Mouse (Mus musculus) left cerebral cortex, adult 2 months (tissue): ENCODE results near the gene Stk38. TPM values are rescaled to one million over a fixed set of nuclear protein-coding genes. Genes with fewer than 3 reads are reported as not detected.

Source experiments
- DNase-seq, 2 experiments: peaks; one replicate each; pipeline ENCODE4 v3.0.0; 2021 to 2022; ENCODE audit warnings: low spot score in 2 of 2, mixed read lengths in 1 of 2; ENCODE audit errors: extremely low spot score in 1 of 2
- H3K27ac ChIP-seq: fragments of 200-600 bp; 2 replicates; pipeline ENCODE4 v1.8.1; 2022
- H3K4me3 ChIP-seq: fragments of 200-600 bp; 2 replicates; pipeline ENCODE4 v1.8.1; 2022
- CTCF ChIP-seq: fragments of 200-600 bp; IDR thresholded peaks from 2 replicates; pipeline ENCODE4 v1.8.1; 2022; ENCODE audit warnings: antibody characterized with exemption, mild to moderate bottlenecking, moderate library complexity
- intact Hi-C: fragments of 180-260 bp; cut with DNase I; formaldehyde crosslinking; loops from one replicate; pipeline ENCODE4 v1.15.1; 2025
- total RNA-seq, 2 experiments: library from RNA; stranded (reverse); gene quantifications; 2 replicates each; pipeline ENCODE4 v1.2.3; 2021

Stk38 gene
- total RNA-seq, 2 experiments from 2014 or later: 53.5 to 58.6 TPM

DNA sequence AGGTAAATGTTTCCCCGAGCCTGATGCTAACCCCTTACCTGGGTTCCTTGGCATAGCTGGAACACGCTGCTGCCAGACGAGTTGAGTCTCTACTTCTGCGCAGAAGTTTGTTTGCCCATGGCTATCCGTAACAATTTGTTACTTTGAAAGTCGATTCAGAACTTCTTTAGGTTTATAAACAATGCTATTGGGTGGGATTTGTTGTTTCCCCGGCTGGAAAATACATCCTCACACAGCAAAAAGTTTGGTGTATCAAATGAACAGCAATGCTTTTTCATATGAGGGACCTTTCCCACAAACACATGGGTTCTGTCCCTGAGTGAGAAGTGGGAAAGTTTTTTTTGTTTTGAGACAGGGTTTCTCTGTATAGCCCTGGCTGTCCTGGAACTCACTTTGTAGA is 64.1 kb downstream of the Stk38 start, which contains the start of gene Pxt1:
TSS of gene Pxt1 (minus strand) at position 101 of the 400 bp plus-strand sequence.
- intact Hi-C loops: no loop called here
- DNase-seq: no peak
- H3K27ac ChIP-seq: no peak within 1 kb of the TSS
- no peak within 1 kb of the TSS for H3K4me3 ChIP-seq
- TF ChIP-seq CTCF: no peak

DNA sequence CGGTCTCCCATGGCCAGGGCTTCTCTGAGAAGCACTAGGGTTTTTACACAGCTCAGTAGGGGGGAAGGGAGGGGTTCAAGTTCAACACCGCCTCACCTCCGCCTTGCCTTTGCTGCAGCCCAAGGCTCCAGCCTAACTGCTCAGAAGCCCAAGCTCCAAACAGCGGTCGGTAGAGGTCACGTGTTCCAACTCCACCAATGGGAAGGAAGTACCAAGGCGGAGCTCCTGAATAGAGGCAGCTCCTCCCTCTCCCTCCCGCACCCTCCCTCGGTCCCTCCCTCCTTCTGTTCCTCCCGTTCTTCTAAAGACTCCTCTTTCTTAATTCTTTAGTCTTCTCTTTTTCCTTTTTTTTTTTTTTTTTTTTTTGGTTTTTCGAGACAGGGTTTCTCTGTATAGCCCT is 65.7 kb downstream of the Stk38 start:
- no peak overlapping the region for H3K4me3 ChIP-seq
- DNase-seq: no peak
- no peak overlapping the region for H3K27ac ChIP-seq
- intact Hi-C loops: no loop called here
- TF ChIP-seq CTCF: no peak

DNA sequence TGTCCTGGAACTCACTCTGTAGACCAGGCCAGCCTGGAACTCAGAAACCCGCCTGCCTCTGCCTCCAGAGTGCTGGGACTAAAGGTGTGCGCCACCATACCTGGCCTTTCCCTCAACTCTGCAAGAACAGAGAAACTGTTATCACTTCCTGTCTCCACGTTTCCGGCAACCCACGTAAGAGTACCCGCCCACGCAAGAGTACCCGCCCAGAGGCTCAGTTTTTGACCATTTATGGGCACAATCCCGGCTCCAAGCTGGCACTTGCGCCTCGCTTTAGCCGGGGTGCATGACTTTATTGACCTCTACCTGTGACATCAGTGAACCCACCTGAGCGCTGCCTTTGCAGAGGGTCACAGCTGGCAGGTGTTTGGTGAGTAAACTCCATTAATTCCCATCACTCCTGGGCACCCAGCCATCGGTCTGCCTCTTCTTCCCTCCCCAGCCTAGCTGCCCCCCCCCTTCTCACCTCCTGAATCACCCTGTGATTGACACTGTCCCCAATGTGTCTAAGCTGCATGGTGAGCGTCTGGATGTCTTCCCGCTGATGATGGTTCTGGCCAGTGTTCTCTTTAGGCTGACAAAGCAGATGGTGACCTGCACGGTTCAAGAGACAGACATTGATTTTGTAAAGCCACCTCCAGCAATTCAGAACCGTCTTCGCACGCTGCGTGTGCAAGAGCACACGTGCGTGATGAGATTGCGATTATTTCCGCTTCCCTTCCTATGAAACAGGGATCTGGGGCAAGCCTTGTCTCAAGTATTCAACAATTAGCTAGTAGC is 66.8 kb downstream of the Stk38 start:
- no peak for TF ChIP-seq CTCF
- Histone ChIP-seq H3K27ac (no peak overlapping the region), H3K4me3 (no peak overlapping the region)
- intact Hi-C loops: no loop called here
- DNase-seq: no peak

DNA sequence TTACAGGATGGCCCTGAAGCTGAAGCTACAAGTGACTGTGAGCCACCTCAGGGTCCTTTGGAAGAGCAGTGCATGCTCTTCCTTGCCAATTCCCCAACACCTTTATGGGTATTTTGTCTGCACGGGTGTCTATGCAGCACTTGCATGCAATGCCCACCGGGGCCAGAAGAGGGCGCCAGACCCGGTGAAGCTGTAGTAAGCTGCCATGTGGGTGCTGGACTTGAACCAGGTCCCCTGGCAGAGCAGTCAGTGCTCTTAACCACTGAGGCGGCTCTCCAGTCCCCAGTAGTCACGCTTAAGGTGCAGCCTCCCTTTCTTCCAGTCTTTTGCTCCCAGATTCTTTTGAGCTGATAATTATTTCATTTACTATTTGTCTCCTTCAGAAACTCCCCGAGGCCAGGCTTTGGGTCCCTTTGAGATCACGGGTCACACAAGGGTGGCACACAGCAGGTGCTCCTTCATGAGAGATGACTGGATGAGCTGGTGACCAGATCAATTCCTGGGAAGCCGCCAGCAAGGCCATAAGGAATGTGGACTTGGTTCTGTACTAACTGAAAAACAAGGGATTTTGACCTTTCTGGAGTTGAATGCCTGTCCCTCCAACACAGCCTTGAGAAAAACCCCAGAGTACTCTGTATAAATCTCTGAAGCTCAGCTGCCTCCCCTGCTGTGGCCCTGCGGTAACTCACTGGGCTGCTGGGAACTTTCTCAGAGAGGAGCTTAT is 71.0 kb downstream of the Stk38 start:
- no peak for DNase-seq
- intact Hi-C loops: no loop called here
- peak; percentile 50 for TF ChIP-seq CTCF
- H3K27ac ChIP-seq: no peak overlapping the region
- H3K4me3 ChIP-seq: no peak overlapping the region

DNA sequence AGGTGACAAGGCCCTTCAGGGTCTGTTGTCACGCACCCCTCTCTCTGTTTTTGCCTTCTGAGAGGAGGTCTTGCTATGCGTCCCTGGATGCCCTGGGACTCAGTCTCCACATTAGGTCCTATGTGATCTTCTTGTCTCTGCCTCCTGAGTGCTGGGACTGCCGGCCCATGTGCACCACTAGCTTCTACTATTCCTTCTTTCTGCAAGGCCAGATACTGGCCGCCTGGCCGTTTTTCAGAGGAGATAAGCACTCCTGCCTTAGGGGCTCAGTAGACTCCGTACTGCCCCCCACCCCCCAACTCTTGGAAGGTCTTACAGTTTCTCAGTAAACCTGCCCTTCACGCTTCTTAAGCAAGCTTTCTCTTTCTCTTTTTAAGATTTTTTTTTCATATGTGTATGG is 71.7 kb downstream of the Stk38 start:
- Histone ChIP-seq H3K27ac (no peak overlapping the region), H3K4me3 (no peak overlapping the region)
- no peak for TF ChIP-seq CTCF
- intact Hi-C loops: no loop called here
- DNase-seq: no peak

DNA sequence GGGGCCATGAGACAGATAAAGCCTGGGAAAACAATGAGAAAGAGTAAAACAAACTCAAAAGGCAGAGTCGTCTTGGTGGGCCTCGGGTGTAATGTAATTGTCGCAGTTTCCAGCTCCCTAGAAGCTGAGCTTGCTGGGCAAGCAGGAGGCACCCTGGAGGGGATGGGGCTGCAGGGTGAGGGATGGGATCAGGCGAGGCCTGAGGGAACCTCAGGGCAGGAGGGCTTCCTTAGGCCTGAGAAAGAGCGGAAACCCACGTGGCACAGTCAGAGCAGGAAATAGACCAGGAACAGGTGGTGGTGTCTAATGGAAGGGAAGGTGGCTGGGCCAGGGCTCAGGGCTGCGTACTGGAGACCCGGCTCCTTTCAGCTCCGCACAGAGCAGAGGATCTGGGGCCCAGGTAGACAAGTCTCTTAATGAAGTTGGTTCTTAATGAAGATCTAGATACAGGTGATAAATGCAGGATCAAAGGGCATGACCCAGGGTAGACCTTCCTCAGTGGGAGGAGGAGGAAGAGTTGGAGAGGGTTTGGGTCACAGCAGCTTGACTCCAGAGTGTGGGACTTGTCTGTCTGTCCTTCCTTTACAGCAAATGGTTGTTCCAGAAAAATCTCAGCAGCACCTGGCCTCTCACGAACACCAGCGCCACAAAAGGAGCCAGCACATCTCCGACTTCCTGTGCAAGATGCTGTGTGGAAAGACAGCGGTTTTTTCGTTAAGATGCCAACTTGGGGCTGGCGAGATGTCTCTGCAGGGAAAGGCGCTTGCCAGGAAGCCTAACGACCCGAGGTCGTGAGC is 73.5 kb downstream of the Stk38 start:
- Histone ChIP-seq H3K27ac (no peak overlapping the region), H3K4me3 (no peak overlapping the region)
- DNase-seq: no peak
- intact Hi-C loops: no loop called here
- no peak for TF ChIP-seq CTCF

DNA sequence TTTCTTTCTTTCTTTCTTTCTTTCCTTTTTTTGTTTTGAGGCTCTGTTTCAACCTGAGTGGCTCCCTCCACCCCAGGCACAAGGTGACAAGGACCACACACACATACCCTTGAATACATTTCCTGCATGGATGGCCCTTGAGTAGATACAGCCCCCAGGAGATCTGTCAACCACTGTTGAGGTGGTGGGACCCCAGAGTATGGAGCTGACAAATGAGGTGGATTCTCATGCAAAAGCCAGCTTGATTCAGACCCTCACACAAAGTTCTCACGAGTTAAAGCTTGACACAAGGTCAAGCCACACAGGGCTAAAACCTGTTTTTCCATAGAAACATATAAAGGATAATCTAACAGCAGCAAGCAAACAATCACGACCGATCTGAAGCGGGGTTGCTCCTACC is 75.5 kb downstream of the Stk38 start:
- no peak for DNase-seq
- no peak for TF ChIP-seq CTCF
- no peak overlapping the region for H3K27ac ChIP-seq
- H3K4me3 ChIP-seq: no peak overlapping the region
- intact Hi-C loops: no loop called here

DNA sequence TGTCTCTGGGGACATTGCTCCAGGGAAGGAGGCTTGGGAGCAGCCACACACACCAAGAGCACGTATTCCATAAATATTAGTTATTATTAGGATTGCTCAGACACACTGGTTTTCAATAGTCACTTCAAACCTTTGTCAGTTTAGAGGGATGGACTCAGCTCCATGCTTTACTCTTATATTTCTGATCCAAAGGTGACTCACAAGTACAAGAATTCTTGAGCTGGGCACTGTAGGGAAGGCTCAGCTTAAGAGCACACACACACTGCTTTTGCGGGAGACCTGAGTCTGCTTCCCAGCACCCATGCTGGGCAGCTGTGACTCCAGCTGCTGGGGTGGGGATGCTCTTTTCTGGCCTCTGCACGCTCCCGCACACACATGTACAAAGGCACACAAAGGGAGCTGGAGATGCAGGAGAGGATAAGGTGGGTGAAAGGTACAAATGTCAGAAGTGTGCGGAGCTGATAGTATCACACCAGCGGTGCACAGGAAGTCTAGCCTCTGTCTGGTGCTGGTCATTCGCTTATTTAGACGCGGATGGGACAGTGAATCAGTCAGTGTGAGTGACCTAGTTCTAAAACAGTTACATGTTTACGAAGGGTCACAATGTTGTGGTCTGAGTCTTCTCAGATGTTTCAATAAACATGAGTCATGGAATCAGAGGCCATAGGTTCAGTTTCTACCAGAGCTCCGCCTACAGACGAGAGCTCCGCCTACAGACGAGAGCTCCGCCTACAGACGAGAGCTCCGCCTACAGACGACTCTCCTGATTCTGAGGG is 76.2 kb downstream of the Stk38 start:
- TF ChIP-seq CTCF: no peak
- Histone ChIP-seq H3K27ac (no peak overlapping the region), H3K4me3 (no peak overlapping the region)
- intact Hi-C loops: no loop called here
- DNase-seq: no peak

DNA sequence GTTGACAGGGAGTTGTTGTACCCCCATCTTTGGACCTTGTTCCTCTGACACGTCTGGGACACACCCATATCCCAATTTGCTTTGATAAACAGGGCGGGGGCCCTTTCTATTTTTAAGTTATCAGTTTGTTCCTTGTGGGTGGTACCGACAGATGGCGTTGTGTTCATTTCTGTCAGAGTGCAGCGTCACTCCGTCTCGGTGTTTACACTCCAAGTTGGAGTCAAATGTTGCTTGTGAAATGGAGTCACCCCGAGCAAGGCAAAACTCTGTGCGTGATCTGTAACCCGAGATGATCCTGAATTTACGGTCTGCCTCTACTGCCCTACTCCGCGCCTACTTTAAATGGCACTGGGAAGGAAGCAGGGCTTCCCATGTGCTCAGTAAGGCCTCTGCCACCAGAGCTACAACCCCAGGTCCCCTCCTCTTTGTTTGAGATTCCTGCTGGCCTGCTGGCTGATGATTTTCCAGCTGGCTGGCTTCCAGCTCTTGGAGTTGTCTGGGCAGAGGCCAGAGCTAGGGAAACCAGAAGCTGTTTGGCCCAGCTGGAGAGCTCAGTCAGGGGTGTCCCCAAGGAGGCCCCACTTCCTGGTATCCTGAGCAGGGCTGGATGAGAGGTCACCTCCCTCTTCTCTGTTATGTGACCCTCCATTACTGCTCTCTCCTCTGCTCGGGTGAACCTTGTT is 77.3 kb downstream of the Stk38 start:
- intact Hi-C loops: no loop called here

DNA sequence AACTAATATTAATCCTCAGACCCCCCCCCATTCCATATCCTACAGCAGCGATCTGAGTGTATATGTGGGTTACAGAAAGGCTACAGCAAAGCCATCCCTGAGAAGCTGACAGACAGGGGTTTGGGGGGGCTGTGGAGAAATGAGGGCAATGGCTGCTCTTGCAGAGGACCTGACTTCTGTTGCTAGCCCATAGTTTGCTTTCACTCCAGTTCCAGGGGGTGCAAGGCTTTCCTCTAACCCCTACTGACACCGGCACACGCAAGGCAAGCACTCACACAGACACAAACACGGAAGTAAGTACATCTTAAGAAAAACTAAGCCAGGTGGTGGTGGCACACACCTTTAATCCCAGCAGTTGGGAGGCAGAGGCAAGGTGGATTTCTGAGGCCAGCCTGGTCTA is 78.4 kb downstream of the Stk38 start:
- no peak overlapping the region for H3K4me3 ChIP-seq
- no peak for TF ChIP-seq CTCF
- DNase-seq: no peak
- intact Hi-C loops: no loop called here
- H3K27ac ChIP-seq: no peak overlapping the region

More for the DNA sequence above, 77.3 kb downstream of the Stk38 start:
- peak; percentile 39 for TF ChIP-seq CTCF
- peak; percentile 49 to 54 for DNase-seq
- Histone ChIP-seq H3K27ac (no peak overlapping the region; the same call in 1 of the 2 replicates), H3K4me3 (no peak overlapping the region)

DNA sequence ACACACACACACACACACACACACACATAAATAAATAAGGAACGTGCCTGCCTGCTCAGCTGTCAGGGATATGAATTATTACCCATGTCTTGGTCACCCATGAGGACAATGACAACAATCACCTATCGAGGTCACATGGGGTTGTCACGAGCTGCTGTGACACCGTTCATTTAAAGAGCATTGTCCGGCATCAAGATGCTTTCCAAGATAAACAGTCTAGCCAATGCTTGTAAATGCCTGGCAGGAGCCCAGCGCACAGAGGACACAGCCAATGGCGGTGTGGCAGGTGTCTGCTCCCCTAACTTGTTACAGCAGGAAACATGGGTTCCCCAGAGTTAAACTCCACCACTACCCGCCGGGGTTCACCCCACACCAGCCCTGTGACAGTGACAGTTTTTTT is 79.8 kb downstream of the Stk38 start:
- intact Hi-C loops: no loop called here
- no peak overlapping the region for H3K4me3 ChIP-seq
- no peak for DNase-seq
- no peak for TF ChIP-seq CTCF
- H3K27ac ChIP-seq: no peak overlapping the region
